Mouse (Mus musculus) mouse embryonic stem cell (cell line): ENCODE results near the gene Sec14l1.

Experiments used
- in situ Hi-C, 2 experiments: fragments of 300-500 bp; cut with MboI; formaldehyde crosslinking; loops; 1 replicate in 1 of 2; 3 replicates in 1 of 2; pipeline ENCODE4 v1.14.3; 2019 to 2020; ENCODE audit warnings: low sequenced_read_pairs in 2 of 2, low pct_unique_long_range_greater_than_20kb in 1 of 2, mixed read lengths in 1 of 2; ENCODE audit not compliant: unreplicated experiment in 1 of 2

The Sec14l1 gene

GRCm38 (mm10) chr11:117159946-117160307 lies 45.0 kb downstream of the Sec14l1 start:
- in situ Hi-C loops: no loop called here

GRCm38 (mm10) chr11:117160791-117161190 lies 45.8 kb downstream of the Sec14l1 start:
- in situ Hi-C loops: no loop called here

- in situ Hi-C loops: no loop called here
Measured at GRCm38 (mm10) chr11:117161574-117161973, 46.6 kb downstream of the Sec14l1 start.

- in situ Hi-C loops: no loop called here
Measured at GRCm38 (mm10) chr11:117163098-117163497, 48.1 kb downstream of the Sec14l1 start.

- in situ Hi-C loops: no loop called here
Measured at GRCm38 (mm10) chr11:117163771-117164170, 48.8 kb downstream of the Sec14l1 start.

GRCm38 (mm10) chr11:117168278-117169087 lies 53.5 kb downstream of the Sec14l1 start:
- in situ Hi-C loops: no loop called here

GRCm38 (mm10) chr11:117169088-117169635 lies 54.2 kb downstream of the Sec14l1 start:
- in situ Hi-C loops: no loop called here

- in situ Hi-C loops: no loop called here
Measured at GRCm38 (mm10) chr11:117169801-117170565, 55.0 kb downstream of the Sec14l1 start.

- in situ Hi-C loops: no loop called here
Measured at GRCm38 (mm10) chr11:117174098-117174892, 59.3 kb downstream of the Sec14l1 start.

GRCm38 (mm10) chr11:117174924-117175323 lies 60.0 kb downstream of the Sec14l1 start:
- in situ Hi-C loops: loop anchor here (5.0 to 25.0 kb wide), 2 partner anchors 98 to 288 kb away; no protein-coding TSS in a partner anchor

- in situ Hi-C loops: loop anchor here (5.0 to 25.0 kb wide), 2 partner anchors 98 to 288 kb away; no protein-coding TSS in a partner anchor
Measured at GRCm38 (mm10) chr11:117175472-117175871, 60.5 kb downstream of the Sec14l1 start.

- in situ Hi-C loops: loop anchor here (5.0 to 25.0 kb wide), 2 partner anchors 99 to 289 kb away; no protein-coding TSS in a partner anchor
Measured at GRCm38 (mm10) chr11:117176304-117176703, 61.3 kb downstream of the Sec14l1 start.

GRCm38 (mm10) chr11:117176900-117177299 lies 61.9 kb downstream of the Sec14l1 start:
- in situ Hi-C loops: loop anchor here (5.0 to 25.0 kb wide), 2 partner anchors 100 to 290 kb away; no protein-coding TSS in a partner anchor

- in situ Hi-C loops: loop anchor here (5.0 to 25.0 kb wide), 2 partner anchors 100 to 290 kb away; no protein-coding TSS in a partner anchor
Measured at GRCm38 (mm10) chr11:117177303-117177979, 62.5 kb downstream of the Sec14l1 start.

- in situ Hi-C loops: loop anchor here (5.0 to 25.0 kb wide), 2 partner anchors 103 to 293 kb away; no protein-coding TSS in a partner anchor
Measured at GRCm38 (mm10) chr11:117179902-117180301, 64.9 kb downstream of the Sec14l1 start.

- in situ Hi-C loops: loop anchor here (25.0 kb wide), 1 partner anchor 296 kb away; no protein-coding TSS in a partner anchor
Measured at GRCm38 (mm10) chr11:117182808-117183207, 67.8 kb downstream of the Sec14l1 start.

- in situ Hi-C loops: loop anchor here (25.0 kb wide), 1 partner anchor 296 kb away; no protein-coding TSS in a partner anchor
Measured at GRCm38 (mm10) chr11:117183299-117183698, 68.3 kb downstream of the Sec14l1 start.
